Mouse (Mus musculus) ES-E14 (cell line): ENCODE measurements at regions not wholly inside any gene's neighbourhood (a gene's known extent, or its start where the extent isn't known, plus 50 kb on each side); places are given as distances from the start of the nearest gene placed in this dataset.
"Not testable (repeated sequence)": the region's sequence is repeated elsewhere in the genome, so short reads cannot be mapped to it uniquely, and the experiment has no call there.

Experiments
- CHD2 ChIP-seq: IDR thresholded peaks from 2 replicates; pipeline ENCODE4 v1.6.1; 2014; ENCODE audit warnings: mild to moderate bottlenecking, low read depth, low read length, inconsistent platforms
- HCFC1 ChIP-seq: IDR thresholded peaks from 2 replicates; pipeline ENCODE4 v1.6.1; 2012; ENCODE audit warnings: low read length, inconsistent platforms, borderline replicate concordance; ENCODE audit not compliant: insufficient read depth
- MAFK ChIP-seq: IDR thresholded peaks from 2 replicates; pipeline ENCODE4 v1.6.1; 2014; ENCODE audit warnings: mild to moderate bottlenecking, low read depth, low read length, inconsistent platforms; ENCODE audit not compliant: insufficient read depth
- ZC3H11A ChIP-seq: IDR thresholded peaks from 2 replicates; pipeline ENCODE4 v1.6.1; 2012; ENCODE audit warnings: low read depth, mild to moderate bottlenecking, inconsistent platforms, low read length, borderline replicate concordance
- ZNF384 ChIP-seq: IDR thresholded peaks from 2 replicates; pipeline ENCODE4 v1.6.1; 2012; ENCODE audit warnings: low read depth, low read length, inconsistent platforms

DNA sequence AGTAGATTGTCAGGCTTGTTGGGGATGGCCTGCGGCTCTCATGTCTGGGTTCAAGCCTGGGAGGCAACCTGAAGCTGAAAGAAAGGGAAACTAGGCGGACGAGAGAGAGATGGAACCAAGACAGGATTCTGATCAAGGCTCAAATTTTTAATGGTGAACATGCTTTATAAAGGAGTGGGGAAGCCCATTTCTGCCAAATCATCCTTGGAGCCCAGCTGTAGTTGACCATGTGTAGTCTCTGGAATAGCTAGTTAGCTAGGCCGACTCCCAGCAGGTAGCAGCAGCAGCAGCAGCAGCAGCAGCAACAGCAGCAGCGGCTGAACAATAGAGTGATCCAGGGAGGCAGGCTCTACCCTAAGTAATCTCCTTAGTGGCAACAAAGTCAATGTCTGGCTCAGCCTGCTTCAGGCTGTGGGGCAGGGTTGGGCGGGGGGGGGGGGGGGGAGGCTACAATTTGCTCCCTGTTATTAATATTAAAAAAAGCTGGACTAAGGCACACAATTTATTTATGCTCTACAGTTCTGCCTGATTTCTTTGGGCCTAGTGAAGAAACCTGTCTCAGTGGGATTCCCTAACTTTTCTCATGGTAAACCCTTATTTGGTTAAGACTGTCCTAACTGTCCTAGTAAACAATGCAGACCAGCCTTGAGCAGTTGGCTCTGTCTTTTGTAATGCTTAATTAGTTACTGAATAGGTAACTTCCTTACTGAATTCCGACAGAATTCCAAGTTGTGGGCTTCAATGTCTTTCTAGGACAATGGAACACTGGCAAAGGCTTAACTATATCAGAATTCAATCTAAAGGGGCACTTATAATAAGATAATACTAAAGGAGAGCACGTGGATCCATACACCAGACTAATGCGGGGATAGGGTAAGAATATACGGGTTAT, 875.7 kb upstream of the Gm38303 start:
- TF ChIP-seq MAFK = peak; percentile 81
- not testable (repeated sequence) for TF ChIP-seq ZC3H11A, CHD2, ZNF384, HCFC1
